9 mouse cellular contexts compared by ENCODE assay signal in the genomic region with DNA sequence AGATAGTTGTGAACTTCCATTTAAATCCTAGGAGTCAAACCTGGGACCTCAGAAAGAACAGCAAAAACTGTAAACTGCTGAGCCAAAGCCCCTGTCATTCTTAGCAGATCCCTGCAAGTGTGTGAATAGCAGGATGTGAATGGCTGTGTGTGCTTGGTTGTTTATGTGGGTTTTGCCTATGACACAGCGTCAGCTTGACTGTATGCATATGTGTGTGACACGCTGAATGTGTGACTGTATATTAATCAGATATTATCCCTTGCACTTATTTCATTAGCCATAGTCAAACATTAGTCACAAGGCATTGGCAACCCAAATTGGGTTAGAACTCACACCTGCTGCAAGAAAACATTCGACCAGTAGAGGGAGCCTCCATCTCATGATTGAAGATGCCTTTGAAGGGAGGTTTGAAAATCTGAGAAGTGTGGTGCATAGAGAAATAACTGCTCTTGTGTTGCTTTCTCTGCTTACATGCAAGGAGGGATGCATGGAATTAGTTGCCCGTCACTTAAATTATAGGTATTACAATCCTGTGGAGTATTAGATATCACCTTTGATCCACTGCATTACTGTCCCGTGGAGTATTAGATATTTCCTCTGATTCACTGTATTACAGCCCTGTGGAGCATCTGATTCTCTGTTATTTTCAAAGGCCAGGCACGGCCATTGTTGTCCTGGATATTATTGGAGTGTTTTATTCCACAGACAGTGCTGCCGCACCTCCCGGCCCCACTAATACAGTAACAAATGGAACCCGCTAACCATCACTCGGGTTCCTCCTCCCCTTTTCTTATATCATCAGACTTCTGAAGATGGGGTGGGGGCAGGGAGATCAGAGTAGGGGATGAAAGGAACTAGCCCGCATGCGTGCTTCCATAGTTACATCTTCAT.
A peak's percentile ranks its signal among the peaks of the same experiment; 100 is the strongest.
DNase-seq lines count a peak whose midpoint lies in the region; ATAC-seq and TF ChIP-seq lines count a peak whose summit lies in the region.
"Had no signal": no experiment of that assay in that cellular context is flagged by ENCODE, and none has a peak within 500 bp of the region (broad histone marks: within the 10 kb centered on the region; RNA-seq: fewer than 3 reads in every experiment).

No protein-coding gene starts in this region.

- no peaks in the 10 kb centered on the region for H3K9me3 ChIP-seq in limb, embryonic 14.5 days (ENCODE audit: control insufficient read depth, low read length)

- H3K4me2 ChIP-seq in limb, embryonic 14.5 days (replicated peaks; ENCODE audit: low read depth, low read length, severe bottlenecking): no peak overlapping the region

- H3K9ac ChIP-seq in limb, embryonic 14.5 days (ENCODE audit: low read depth, low read length, severe bottlenecking): no peak overlapping the region

- DNase-seq in A20 (ENCODE audit: low read depth, low spot score) (peak; percentile 51), MN1 (ENCODE audit: low spot score) (peak; percentile 64)
- peak; percentile 62 for DNase-seq in cerebellum, adult 9-11 months
- peak; percentile 31 to 76 for DNase-seq in frontal cortex, postnatal 14 days (ENCODE audit: low spot score in 2 of 2)
- peak; percentile 75 for DNase-seq in kidney, postnatal 10 days
- DNase-seq in limb, embryonic 14.5 days (ENCODE audit: low spot score): peak; percentile 74
- peak; percentile 11 for DNase-seq in ovary, postnatal 36 days (ENCODE audit: low spot score)

- H3K36me3 ChIP-seq in limb, embryonic 14.5 days (ENCODE audit: control insufficient read depth, insufficient read depth, low read length): no peaks in the 10 kb centered on the region

- WGBS in limb, embryonic 14.5 days: 53% methylated on average over 12 of the region's 12 CpGs

- TF ChIP-seq POLR2A in limb, embryonic 14.5 days (IDR thresholded peaks at IDR 0.05; ENCODE audit: borderline replicate concordance, extremely low read depth, insufficient read depth, insufficient read length): no peak

- H3K4me1 ChIP-seq in limb, embryonic 14.5 days (ENCODE audit: control insufficient read depth, insufficient read depth, low read length): no peaks in the 10 kb centered on the region

- no peaks in the 10 kb centered on the region for H3K27me3 ChIP-seq in limb, embryonic 14.5 days (ENCODE audit: control insufficient read depth, insufficient read depth, low read length)

- ATAC-seq in limb, embryonic 14.5 days (ENCODE audit: low FRiP score, low read depth): peak; percentile 55; the same call in 1 of the 2 replicates
- ATAC-seq in monocyte, adult 5-6 weeks (replicated peaks; ENCODE audit: insufficient number of reproducible peaks, low FRiP score, low TSS enrichment, poor library complexity, severe bottlenecking): no peak

- no peak overlapping the region for H3K27ac ChIP-seq in limb, embryonic 14.5 days (replicated peaks; ENCODE audit: low read depth, low read length)

- no peak overlapping the region for H3K4me3 ChIP-seq in limb, embryonic 14.5 days (replicated peaks; ENCODE audit: low read length)
- H3K4me3 ChIP-seq: erythroblast, embryonic 14.5 days had no signal

Comparison
In these comparisons a context has a peak if more than half of its experiments do, and no peak if none do; other contexts are left out.
1. DNase-seq: peak in every context shown above with its lines; median percentile 75 in kidney, postnatal 10 days; 74 in limb, embryonic 14.5 days; 64 in MN1; 62 in cerebellum, adult 9-11 months; 54 in frontal cortex, postnatal 14 days; 51 in A20; 11 in ovary, postnatal 36 days.